Mouse (Mus musculus): ENCODE data around the gene Srarp.

GRCm38 (mm10) chr4:141484071-141484470 lies 48.2 kb upstream of the Srarp start:
- TF ChIP-seq CTCF (IDR thresholded peaks at IDR 0.05; ENCODE audit: insufficient read depth, low read depth, low read length) (no peak), POLR2A (IDR thresholded peaks at IDR 0.05; ENCODE audit: insufficient read depth, low read depth, low read length) (no peak)

All from olfactory bulb, adult 2 months (tissue).